In genomic region chr5:111570826-111571225, GRCm38 (mm10) we compare ENCODE assay signal across 7 mouse cellular contexts.
DNase-seq lines count a peak whose midpoint lies in the region; ATAC-seq and TF ChIP-seq lines count a peak whose summit lies in the region.

No protein-coding gene starts in this region.

- 23% methylated on average over 10 of the region's 10 CpGs for WGBS in midbrain, embryonic 13.5 days
- 26% methylated on average over 10 of the region's 10 CpGs for WGBS in midbrain, embryonic 16.5 days
- 10% methylated on average over 10 of the region's 10 CpGs for WGBS in kidney, embryonic 16.5 days
- WGBS in stomach, embryonic 15.5 days: 14% methylated on average over 10 of the region's 10 CpGs
- 44% methylated on average over 10 of the region's 10 CpGs for WGBS in thymus, adult 2 months

- no peaks in the 10 kb centered on the region for H3K36me3 ChIP-seq in midbrain, embryonic 13.5 days
- H3K36me3 ChIP-seq in midbrain, embryonic 16.5 days (ENCODE audit: control insufficient read depth, insufficient read depth, low read length): no peaks in the 10 kb centered on the region
- no peaks in the 10 kb centered on the region for H3K36me3 ChIP-seq in kidney, embryonic 16.5 days (ENCODE audit: insufficient read depth, low read length)
- H3K36me3 ChIP-seq in stomach, embryonic 15.5 days: no peaks in the 10 kb centered on the region
- no peaks in the 10 kb centered on the region for H3K36me3 ChIP-seq in thymus, adult 2 months (ENCODE audit: control insufficient read depth, insufficient read depth, low read length)

- H3K4me1 ChIP-seq in midbrain, embryonic 13.5 days (replicated peaks): peaks cover 30% of the 10 kb centered on the region
- peaks cover 3% of the 10 kb centered on the region; the same call in 1 of the 2 replicates for H3K4me1 ChIP-seq in midbrain, embryonic 16.5 days (ENCODE audit: control insufficient read depth, insufficient read depth, low read length)
- peaks cover 20% of the 10 kb centered on the region for H3K4me1 ChIP-seq in kidney, embryonic 16.5 days (ENCODE audit: insufficient read depth, low read length)
- peaks cover 33% of the 10 kb centered on the region for H3K4me1 ChIP-seq in stomach, embryonic 15.5 days
- H3K4me1 ChIP-seq in thymus, adult 2 months (replicated peaks; ENCODE audit: control insufficient read depth, insufficient read depth, low read length): peaks cover 9% of the 10 kb centered on the region

- H3K9ac ChIP-seq in midbrain, embryonic 13.5 days (replicated peaks): 0 out of 2 replicates have a peak overlapping the region, but pooled peaks have one; percentile 21
- no peak overlapping the region for H3K9ac ChIP-seq in midbrain, embryonic 16.5 days (ENCODE audit: low read depth, low read length)
- no peak overlapping the region for H3K9ac ChIP-seq in kidney, embryonic 16.5 days (replicated peaks; ENCODE audit: low read length)
- no peak overlapping the region for H3K9ac ChIP-seq in stomach, embryonic 15.5 days

- no peak for TF ChIP-seq POLR2A in thymus, adult 2 months (IDR thresholded peaks at IDR 0.05; ENCODE audit: control insufficient read depth, extremely low read depth, insufficient read depth, low read length, poor library complexity)

- H3K4me3 ChIP-seq in midbrain, embryonic 13.5 days (replicated peaks): no peak overlapping the region
- no peak overlapping the region for H3K4me3 ChIP-seq in midbrain, embryonic 16.5 days (ENCODE audit: low read depth, low read length)
- H3K4me3 ChIP-seq in kidney, embryonic 16.5 days (ENCODE audit: low read length): no peak overlapping the region
- no peak overlapping the region for H3K4me3 ChIP-seq in stomach, embryonic 15.5 days (replicated peaks)
- H3K4me3 ChIP-seq in thymus, adult 2 months (ENCODE audit: control insufficient read depth, insufficient read depth, low read length): no peak overlapping the region

- H3K27me3 ChIP-seq in midbrain, embryonic 13.5 days: peaks cover 3% of the 10 kb centered on the region; the same call in 1 of the 2 replicates
- H3K27me3 ChIP-seq in midbrain, embryonic 16.5 days (ENCODE audit: control insufficient read depth, insufficient read depth, low read depth, low read length): no peaks in the 10 kb centered on the region
- peaks cover 75% of the 10 kb centered on the region for H3K27me3 ChIP-seq in kidney, embryonic 16.5 days (ENCODE audit: insufficient read depth, low read length)
- H3K27me3 ChIP-seq in stomach, embryonic 15.5 days (replicated peaks): no peaks in the 10 kb centered on the region
- no peaks in the 10 kb centered on the region for H3K27me3 ChIP-seq in thymus, adult 2 months (ENCODE audit: control insufficient read depth, insufficient read depth, low read length)

- DNase-seq in gastrocnemius, postnatal 10 days: peak; percentile 47
- no peak for DNase-seq in thymus, adult 2 months
- DNase-seq in MN1 (ENCODE audit: low spot score): no peak

- no peak overlapping the region for H3K27ac ChIP-seq in midbrain, embryonic 13.5 days
- H3K27ac ChIP-seq in midbrain, embryonic 16.5 days (ENCODE audit: low read length): no peak overlapping the region
- H3K27ac ChIP-seq in kidney, embryonic 16.5 days (ENCODE audit: low read length): no peak overlapping the region
- no peak overlapping the region for H3K27ac ChIP-seq in stomach, embryonic 15.5 days
- H3K27ac ChIP-seq in thymus, adult 2 months (ENCODE audit: control insufficient read depth, insufficient read depth, low read length): no peak overlapping the region

- no peaks in the 10 kb centered on the region for H3K9me3 ChIP-seq in midbrain, embryonic 13.5 days
- H3K9me3 ChIP-seq in midbrain, embryonic 16.5 days (replicated peaks; ENCODE audit: control insufficient read depth, low read length, poor library complexity, severe bottlenecking): no peaks in the 10 kb centered on the region
- peaks cover 4% of the 10 kb centered on the region; the same call in 1 of the 2 replicates for H3K9me3 ChIP-seq in kidney, embryonic 16.5 days (ENCODE audit: low read length)
- no peaks in the 10 kb centered on the region for H3K9me3 ChIP-seq in stomach, embryonic 15.5 days

- ATAC-seq in midbrain, embryonic 13.5 days: no peak
- no peak for ATAC-seq in midbrain, embryonic 16.5 days
- peak; percentile 78 for ATAC-seq in kidney, embryonic 16.5 days (ENCODE audit: low FRiP score, low TSS enrichment)
- peak; percentile 59; the same call in 1 of the 2 replicates for ATAC-seq in stomach, embryonic 15.5 days (ENCODE audit: insufficient read depth, low FRiP score, low read depth)

- no peak overlapping the region for H3K4me2 ChIP-seq in midbrain, embryonic 13.5 days (replicated peaks)
- H3K4me2 ChIP-seq in midbrain, embryonic 16.5 days (ENCODE audit: low read length): no peak overlapping the region
- H3K4me2 ChIP-seq in kidney, embryonic 16.5 days (replicated peaks; ENCODE audit: low read depth, low read length): no peak overlapping the region
- H3K4me2 ChIP-seq in stomach, embryonic 15.5 days: no peak overlapping the region

- no peak for TF ChIP-seq CTCF in thymus, adult 2 months (IDR thresholded peaks at IDR 0.05; ENCODE audit: borderline replicate concordance, control insufficient read depth, extremely low read depth, insufficient read depth, low read length, poor library complexity)

Comparison
In these comparisons a context has a peak if more than half of its experiments do, and no peak if none do; other contexts are left out.
1. ATAC-seq: peak in kidney, embryonic 16.5 days (single experiment) and stomach, embryonic 15.5 days (single experiment); none in midbrain, embryonic 13.5 days (single experiment) and midbrain, embryonic 16.5 days (single experiment).